Mouse (Mus musculus) hindbrain, embryonic 12.5 days (tissue): ENCODE data around the gene Smad1. TPM values are rescaled to one million over a fixed set of nuclear protein-coding genes. Genes with fewer than 3 reads are reported as not detected.
A peak's percentile ranks its signal among the peaks of the same experiment; 100 is the strongest.
"Not testable (repeated sequence)": the region's sequence is repeated elsewhere in the genome, so short reads cannot be mapped to it uniquely, and the experiment has no call there.

Experiments used
- ATAC-seq: fragments of 200-750 bp; cut with Nextera tagmentation; 2 replicates; pipeline ENCODE4 v1.8.0; 2017; ENCODE audit warnings: moderate TSS enrichment; ENCODE audit not compliant: low FRiP score
- H3K27ac ChIP-seq: fragments of 300-500 bp; sonication (generic); 2 replicates; pipeline ENCODE4 v1.5.1; 2016; ENCODE audit warnings: mild to moderate bottlenecking
- H3K27me3 ChIP-seq: fragments of 300-500 bp; sonication (generic); 2 replicates; pipeline ENCODE4 v1.6.1; 2016; ENCODE audit warnings: mild to moderate bottlenecking
- H3K36me3 ChIP-seq: fragments of 300-500 bp; sonication (generic); 2 replicates; pipeline ENCODE4 v1.6.1; 2016; ENCODE audit warnings: mild to moderate bottlenecking
- H3K4me1 ChIP-seq: fragments of 300-500 bp; sonication (generic); 2 replicates; pipeline ENCODE4 v1.6.1; 2016
- H3K4me2 ChIP-seq: fragments of 300-500 bp; sonication (generic); replicated peaks from 2 replicates; pipeline ENCODE4 v1.6.1; 2016; ENCODE audit warnings: mild to moderate bottlenecking
- H3K4me3 ChIP-seq: fragments of 300-500 bp; sonication (generic); 2 replicates; pipeline ENCODE4 v1.5.1; 2016; ENCODE audit warnings: mild to moderate bottlenecking
- H3K9ac ChIP-seq: fragments of 300-500 bp; sonication (generic); 2 replicates; pipeline ENCODE4 v1.6.1; 2016; ENCODE audit warnings: mild to moderate bottlenecking, moderate library complexity
- H3K9me3 ChIP-seq: fragments of 300-500 bp; sonication (generic); replicated peaks from 2 replicates; pipeline ENCODE4 v1.6.1; 2016; ENCODE audit warnings: mild to moderate bottlenecking
- WGBS: fragments of 180-500 bp; shearing (Covaris S2); methylation state at CpG from one replicate; pipeline ENCODE4 v1.1.7; 2016; 5-methylcytosine and 5-hydroxymethylcytosine counted together
- polyA plus RNA-seq: library from polyadenylated mRNA; unstranded; fragments of >200 nt; fragmentation: Nextera tagmentation; extraction: Ambion mirVana; gene quantifications from 2 replicates; pipeline ENCODE4 v1.2.1, GENCODE M21; 2016

Gene Smad1
- polyA plus RNA-seq: 76.9 and 82.3 TPM in 2 replicates

DNA sequence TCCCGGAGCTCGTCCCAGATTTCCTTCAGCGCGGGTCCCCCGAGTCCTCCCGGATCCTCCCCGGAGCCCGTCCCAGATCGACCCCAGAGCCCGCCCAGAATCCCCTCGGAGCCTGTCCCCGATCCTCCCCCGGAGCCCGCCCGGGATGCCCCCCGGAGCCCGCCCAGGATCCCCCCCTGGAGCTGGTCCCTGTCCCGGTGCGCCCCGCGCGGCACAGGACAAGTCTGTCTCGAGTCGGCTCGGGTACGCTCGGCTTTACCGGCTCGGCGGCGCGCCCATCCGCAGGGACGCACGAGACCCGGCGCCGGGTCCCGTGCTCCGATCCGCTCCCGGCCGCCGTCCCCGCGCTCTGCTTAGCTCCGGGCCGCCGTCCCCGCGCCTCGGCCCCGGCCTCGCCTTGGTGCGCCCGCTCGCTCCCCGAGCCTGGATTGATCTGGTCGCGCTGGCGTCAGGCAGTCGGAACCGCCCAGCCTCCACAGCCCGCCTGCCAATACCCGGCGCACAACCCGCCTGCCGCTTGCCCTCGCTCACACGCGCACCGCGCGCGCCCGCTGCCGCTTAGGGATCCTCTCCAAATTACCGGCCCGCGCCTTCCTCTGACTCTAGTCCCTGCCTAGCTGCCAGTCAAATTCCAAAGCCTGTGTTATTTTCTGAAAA lies at the start of gene Smad1:
TSS of gene Smad1 (minus strand) at position 525 of the 657 bp plus-strand sequence.
- Histone ChIP-seq H3K36me3 (no peaks in the 10 kb centered on the region), H3K27ac (peak within 1 kb of the TSS; percentile 97), H3K9ac (peak within 1 kb of the TSS; percentile 98), H3K4me3 (peak within 1 kb of the TSS; percentile 90), H3K4me2 (peak within 1 kb of the TSS; percentile 57), H3K4me1 (peaks cover 25% of the 10 kb centered on the region), H3K9me3 (no peaks in the 10 kb centered on the region), H3K27me3 (no peaks in the 10 kb centered on the region)
- peak; percentile 91 for ATAC-seq
- under 1% methylated on average over 54 of the region's 80 CpGs for WGBS

- no peak overlapping the region for H3K27ac ChIP-seq
- no peaks in the 10 kb centered on the region for H3K9me3 ChIP-seq
- no peak overlapping the region for H3K4me2 ChIP-seq
- no peaks in the 10 kb centered on the region for H3K36me3 ChIP-seq
- no peak overlapping the region for H3K9ac ChIP-seq
- 87% methylated on average over 10 of the region's 10 CpGs for WGBS
- H3K4me3 ChIP-seq: no peak overlapping the region
- no peak for ATAC-seq
- no peaks in the 10 kb centered on the region for H3K27me3 ChIP-seq
- no peaks in the 10 kb centered on the region for H3K4me1 ChIP-seq
These were observed 48.0 kb upstream of the Smad1 start for GRCm38 (mm10) chr8:79447260-79447853.

DNA sequence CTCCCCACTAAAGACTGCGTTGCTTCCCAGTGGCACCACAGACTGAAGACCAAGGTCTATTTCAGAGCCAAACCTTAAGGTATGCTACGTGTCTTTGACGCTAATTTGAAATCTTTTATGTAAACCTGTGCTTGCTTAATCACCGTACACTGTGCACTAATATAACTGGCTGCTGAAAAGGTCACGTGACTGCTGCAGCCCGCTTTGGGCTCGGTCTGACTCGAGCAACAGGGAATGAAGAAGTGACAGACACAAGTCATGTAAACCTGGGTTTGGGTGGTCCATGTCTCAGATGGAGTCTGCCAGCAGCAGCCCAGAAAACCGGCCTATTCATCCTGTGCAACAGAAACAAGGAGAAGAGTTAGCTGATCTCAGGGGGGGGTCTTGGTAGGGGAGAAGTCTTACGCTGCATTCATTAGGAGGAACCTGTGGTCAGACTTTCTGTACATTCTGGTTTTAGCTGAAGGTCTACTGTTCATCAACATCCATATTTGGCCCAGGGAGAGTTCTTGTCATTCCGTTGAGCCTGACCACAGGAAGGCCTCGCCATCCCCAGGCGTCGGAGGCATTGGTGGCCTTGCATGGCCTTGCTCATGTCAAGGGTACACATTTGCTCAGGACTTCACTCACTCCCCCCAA lies 44.3 kb upstream of the Smad1 start:
- H3K9ac ChIP-seq: no peak overlapping the region
- no peaks in the 10 kb centered on the region for H3K4me1 ChIP-seq
- H3K27ac ChIP-seq: no peak overlapping the region
- H3K4me3 ChIP-seq: no peak overlapping the region
- 82% methylated on average over 14 of the region's 14 CpGs for WGBS
- no peak overlapping the region for H3K4me2 ChIP-seq
- ATAC-seq: no peak
- H3K36me3 ChIP-seq: no peaks in the 10 kb centered on the region
- H3K9me3 ChIP-seq: no peaks in the 10 kb centered on the region
- H3K27me3 ChIP-seq: no peaks in the 10 kb centered on the region

DNA sequence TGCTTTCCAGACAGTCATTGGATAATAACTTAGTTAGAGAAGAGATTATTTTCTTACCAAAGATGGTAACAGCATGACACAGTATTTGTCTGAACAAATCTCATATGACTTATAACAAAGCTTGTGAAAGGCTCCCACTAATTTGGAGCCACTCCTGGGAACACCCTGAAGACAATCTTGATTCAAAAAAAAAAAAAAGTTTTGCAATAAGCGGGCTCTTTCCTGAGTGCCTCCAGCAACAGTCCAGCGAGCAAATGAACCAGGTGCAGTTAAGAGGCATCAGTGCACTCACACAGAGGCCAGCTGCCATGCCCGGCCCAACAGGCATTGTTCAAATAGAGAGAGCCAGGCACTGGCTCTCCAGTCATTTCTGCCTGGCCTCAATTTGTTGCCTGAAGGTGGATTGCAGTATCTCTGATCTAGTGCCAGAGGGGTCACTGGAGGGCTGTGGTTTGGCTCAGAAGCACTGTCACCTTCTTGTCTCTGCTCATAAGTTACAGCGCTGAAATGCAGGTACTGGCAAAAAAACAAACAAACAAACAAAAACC lies 34.7 kb upstream of the Smad1 start:
- WGBS: 52% methylated on average over 4 of the region's 4 CpGs
- no peak for ATAC-seq
- no peaks in the 10 kb centered on the region for H3K9me3 ChIP-seq

DNA sequence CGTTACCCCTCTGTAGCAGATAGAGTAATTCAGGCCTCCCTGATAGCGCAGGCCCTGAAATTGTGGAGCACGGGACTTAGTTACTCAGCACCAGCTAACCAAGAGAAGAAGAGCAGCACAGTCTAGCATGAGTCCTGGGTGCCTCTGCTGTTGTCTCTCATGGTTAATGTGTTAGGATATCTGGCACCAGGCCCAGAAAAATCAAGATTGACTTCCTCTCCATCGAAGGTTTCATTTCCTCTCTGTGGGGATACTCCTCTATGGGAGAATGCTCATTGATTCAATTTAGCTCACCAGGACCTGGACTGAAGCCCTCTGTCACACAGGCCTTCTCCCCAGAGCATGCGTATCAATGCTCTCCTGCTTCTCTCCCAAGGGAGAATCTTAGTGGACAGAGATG lies 15.6 kb upstream of the Smad1 start:
- no peak overlapping the region for H3K4me2 ChIP-seq
- no peak overlapping the region for H3K27ac ChIP-seq
- H3K36me3 ChIP-seq: no peaks in the 10 kb centered on the region
- no peaks in the 10 kb centered on the region for H3K27me3 ChIP-seq
- no peak for ATAC-seq
- 80% methylated on average over 5 of the region's 5 CpGs for WGBS
- no peaks in the 10 kb centered on the region for H3K9me3 ChIP-seq
- no peaks in the 10 kb centered on the region for H3K4me1 ChIP-seq
- H3K4me3 ChIP-seq: no peak overlapping the region
- H3K9ac ChIP-seq: no peak overlapping the region

More for the DNA sequence above, 34.7 kb upstream of the Smad1 start:
- H3K4me1 ChIP-seq: no peaks in the 10 kb centered on the region
- H3K27ac ChIP-seq: no peak overlapping the region
- H3K4me3 ChIP-seq: no peak overlapping the region
- no peak overlapping the region for H3K4me2 ChIP-seq
- H3K9ac ChIP-seq: 0 out of 2 replicates have a peak overlapping the region, but pooled peaks have one; percentile 9
- H3K36me3 ChIP-seq: no peaks in the 10 kb centered on the region
- no peaks in the 10 kb centered on the region for H3K27me3 ChIP-seq

DNA sequence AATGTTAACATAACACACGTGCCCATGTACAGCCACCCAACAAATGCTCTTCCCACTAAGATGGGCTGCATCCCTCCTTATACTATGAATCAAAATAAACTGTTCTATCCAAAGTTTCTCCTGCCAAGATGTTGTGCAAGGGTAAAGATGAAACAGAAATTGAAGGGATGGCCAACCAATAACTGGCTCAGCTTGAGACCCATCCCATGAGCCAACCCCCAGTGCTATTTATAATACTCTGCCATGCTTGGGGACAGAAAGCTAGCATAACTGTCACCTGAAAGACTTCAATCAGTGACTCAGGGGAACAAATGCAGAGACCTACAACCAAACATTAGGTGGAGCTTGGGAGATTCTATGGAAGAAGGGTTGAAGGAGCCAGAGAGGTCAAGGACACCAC lies 11.2 kb upstream of the Smad1 start:
- ATAC-seq: no peak
- Histone ChIP-seq H3K4me3 (no peak overlapping the region), H3K4me1 (no peaks in the 10 kb centered on the region), H3K36me3 (no peaks in the 10 kb centered on the region), H3K9me3 (no peaks in the 10 kb centered on the region), H3K27ac (no peak overlapping the region), H3K27me3 (no peaks in the 10 kb centered on the region), H3K9ac (no peak overlapping the region), H3K4me2 (no peak overlapping the region)
- 95% methylated on average over 1 of the region's 1 CpGs for WGBS

DNA sequence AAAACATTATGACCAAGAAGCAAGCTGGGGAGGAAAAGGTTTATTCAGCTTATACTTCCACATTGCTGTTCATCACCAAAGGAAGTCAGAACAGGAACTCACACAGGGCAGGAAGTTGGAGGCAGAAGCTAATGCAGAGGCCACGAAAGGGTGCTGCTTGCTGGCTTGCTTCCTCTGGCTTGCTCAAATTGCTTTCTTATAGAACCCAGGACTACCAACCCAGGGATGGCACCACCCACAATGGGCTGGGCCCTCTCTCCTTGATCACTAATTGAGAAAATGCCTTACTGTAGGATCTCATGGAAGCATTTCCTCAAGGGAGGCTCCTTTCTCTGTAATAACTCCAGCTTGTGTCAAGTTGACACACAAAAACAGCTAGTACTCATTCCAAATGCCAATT lies 8.0 kb upstream of the Smad1 start:
- H3K36me3 ChIP-seq, H3K4me1 ChIP-seq, H3K4me3 ChIP-seq, ATAC-seq, H3K27ac ChIP-seq, H3K9ac ChIP-seq, H3K4me2 ChIP-seq, H3K9me3 ChIP-seq, H3K27me3 ChIP-seq: not testable (repeated sequence)
- WGBS: 74% methylated on average over 1 of the region's 1 CpGs

- ATAC-seq: no peak
- H3K9ac ChIP-seq: no peak overlapping the region
- H3K4me3 ChIP-seq: no peak overlapping the region
- no peaks in the 10 kb centered on the region for H3K36me3 ChIP-seq
- no peak overlapping the region for H3K4me2 ChIP-seq
- H3K27me3 ChIP-seq: no peaks in the 10 kb centered on the region
- no peak overlapping the region for H3K27ac ChIP-seq
- WGBS: 63% methylated on average over 6 of the region's 6 CpGs
- H3K4me1 ChIP-seq: no peaks in the 10 kb centered on the region
- H3K9me3 ChIP-seq: no peaks in the 10 kb centered on the region
These were observed 5.7 kb upstream of the Smad1 start for GRCm38 (mm10) chr8:79404895-79405557.

DNA sequence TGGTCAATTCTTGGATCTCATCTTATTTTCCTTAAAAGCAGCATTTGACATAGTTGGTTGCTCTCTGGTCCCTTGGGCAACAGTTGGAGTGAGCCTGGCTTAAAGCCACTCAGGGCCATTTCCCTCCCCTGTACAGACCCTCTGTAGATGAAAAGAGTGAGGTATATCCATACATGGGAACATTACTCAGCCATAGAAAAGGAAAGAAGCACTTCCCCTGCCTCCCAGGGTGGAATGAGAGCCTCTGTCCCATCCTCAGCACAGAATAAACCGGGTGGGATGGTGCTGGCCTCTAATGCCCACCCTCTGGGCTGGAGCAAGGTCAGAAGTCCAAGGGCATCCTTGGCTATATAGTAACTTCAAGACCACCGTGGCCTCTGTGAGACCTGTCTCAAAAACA lies 1.4 kb upstream of the Smad1 start:
- no peaks in the 10 kb centered on the region for H3K27me3 ChIP-seq
- H3K9me3 ChIP-seq: no peaks in the 10 kb centered on the region
- no peak overlapping the region for H3K4me2 ChIP-seq
- no peak overlapping the region for H3K9ac ChIP-seq
- 62% methylated on average over 2 of the region's 2 CpGs for WGBS
- ATAC-seq: no peak
- H3K4me1 ChIP-seq: peaks cover 17% of the 10 kb centered on the region
- no peaks in the 10 kb centered on the region for H3K36me3 ChIP-seq
- no peak overlapping the region for H3K4me3 ChIP-seq
- no peak overlapping the region for H3K27ac ChIP-seq

DNA sequence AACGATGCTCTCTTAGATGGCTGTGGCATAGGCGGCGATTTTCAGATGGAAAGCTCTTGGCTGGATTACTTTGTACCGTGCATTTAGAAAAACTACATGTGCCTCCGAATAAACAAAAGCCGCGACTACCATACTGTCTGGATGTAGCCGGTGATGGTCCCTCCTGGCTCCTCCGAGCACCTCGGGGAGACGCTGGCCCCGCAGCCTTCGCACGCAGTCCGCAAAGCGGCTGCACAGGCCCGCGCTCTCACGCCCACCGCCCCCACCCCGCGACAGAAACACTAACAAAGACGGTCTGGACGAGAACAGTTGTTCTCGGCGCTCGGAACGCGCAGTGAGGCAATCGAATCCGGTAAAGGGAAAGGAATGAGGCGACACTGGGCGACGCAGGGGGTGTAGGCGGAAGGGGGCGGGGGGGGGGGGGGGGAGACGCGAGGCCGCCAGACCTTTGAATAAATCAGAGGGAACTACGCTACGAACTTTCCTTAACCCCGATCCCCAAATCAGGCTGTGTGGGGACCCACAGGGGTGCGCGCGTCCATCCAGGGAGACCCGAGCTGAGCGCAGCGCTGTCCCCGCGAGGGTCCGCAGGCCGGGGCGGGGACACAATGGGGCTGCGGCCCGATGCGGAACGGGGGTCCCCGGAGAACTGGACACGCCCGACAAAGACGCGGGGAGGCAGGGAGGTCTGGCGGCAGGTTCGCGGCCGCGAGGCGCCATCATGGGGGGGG lies 902 bp downstream of the Smad1 start:
- Histone ChIP-seq H3K9ac (peak overlapping the region; percentile 98), H3K4me1 (peaks cover 29% of the 10 kb centered on the region), H3K9me3 (no peaks in the 10 kb centered on the region), H3K27ac (peak overlapping the region; percentile 97), H3K4me3 (peak overlapping the region; percentile 90), H3K36me3 (no peaks in the 10 kb centered on the region), H3K27me3 (no peaks in the 10 kb centered on the region), H3K4me2 (peak overlapping the region; percentile 57)
- under 1% methylated on average over 63 of the region's 68 CpGs for WGBS
- ATAC-seq: peak; percentile 74

DNA sequence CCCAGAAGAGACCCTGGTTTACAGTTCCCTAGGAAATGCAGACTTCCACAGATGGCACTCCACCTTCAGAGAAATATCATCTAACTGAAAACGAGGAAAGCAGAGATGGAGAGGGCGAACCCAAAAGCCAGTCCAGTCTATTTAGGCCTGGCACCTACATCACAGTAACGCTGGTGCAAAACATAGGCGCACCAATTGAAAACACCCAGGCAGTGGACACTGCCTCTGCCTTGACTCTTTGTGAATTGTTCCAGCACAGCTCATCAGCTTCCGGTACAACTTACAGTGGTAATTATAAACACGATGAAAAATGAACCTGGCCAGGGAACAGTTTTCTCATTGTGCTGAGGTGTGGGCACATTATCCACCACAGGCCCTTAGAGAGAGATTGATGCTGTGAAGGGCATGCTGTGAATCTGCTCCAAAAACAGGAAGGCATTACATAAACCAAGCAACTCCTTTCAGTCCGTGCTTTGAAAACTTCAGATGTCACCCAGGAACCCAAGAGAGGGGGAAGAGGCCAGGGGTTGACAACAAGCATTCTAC lies 1.5 kb downstream of the Smad1 start:
- H3K9me3 ChIP-seq: no peaks in the 10 kb centered on the region
- H3K27me3 ChIP-seq: no peaks in the 10 kb centered on the region
- WGBS: 12% methylated on average over 7 of the region's 7 CpGs
- H3K36me3 ChIP-seq: no peaks in the 10 kb centered on the region
- peak overlapping the region; percentile 98 for H3K9ac ChIP-seq
- peak overlapping the region; percentile 97 for H3K27ac ChIP-seq
- ATAC-seq: peak; percentile 5; the same call in 1 of the 2 replicates
- H3K4me2 ChIP-seq: peak overlapping the region; percentile 57
- H3K4me3 ChIP-seq: peak overlapping the region; percentile 90
- peaks cover 34% of the 10 kb centered on the region for H3K4me1 ChIP-seq
